Mouse (Mus musculus) brown adipose tissue, adult 24 weeks (tissue): ENCODE results near the gene Chst4. TPM values are rescaled to one million over a fixed set of nuclear protein-coding genes. Genes with fewer than 3 reads are reported as not detected.
"Not testable (repeated sequence)": the region's sequence is repeated elsewhere in the genome, so short reads cannot be mapped to it uniquely, and the experiment has no call there.

Experiments
- H3K27ac ChIP-seq: fragments of 200-500 bp; replicated peaks from 2 replicates; pipeline ENCODE4 v1.5.1; 2012; ENCODE audit warnings: low read depth, mild to moderate bottlenecking, low read length
- H3K4me1 ChIP-seq: fragments of 200-500 bp; 2 replicates; pipeline ENCODE4 v1.6.1; 2012; ENCODE audit warnings: low read length, mixed read lengths; ENCODE audit not compliant: control insufficient read depth, insufficient read depth, insufficient read length
- H3K4me3 ChIP-seq: fragments of 200-500 bp; 2 replicates; pipeline ENCODE4 v1.5.1; 2012; ENCODE audit warnings: low read depth, mild to moderate bottlenecking, low read length, moderate library complexity; ENCODE audit not compliant: insufficient read depth
- polyA plus RNA-seq: library from polyadenylated mRNA; stranded (reverse); fragments of >200 nt; gene quantifications from 2 replicates; pipeline ENCODE4 v1.2.4, GENCODE M21; 2012; ENCODE audit not compliant: missing spikeins, insufficient read depth, insufficient read length

Chst4 gene
- polyA plus RNA-seq, 1 experiment, result not detected

DNA sequence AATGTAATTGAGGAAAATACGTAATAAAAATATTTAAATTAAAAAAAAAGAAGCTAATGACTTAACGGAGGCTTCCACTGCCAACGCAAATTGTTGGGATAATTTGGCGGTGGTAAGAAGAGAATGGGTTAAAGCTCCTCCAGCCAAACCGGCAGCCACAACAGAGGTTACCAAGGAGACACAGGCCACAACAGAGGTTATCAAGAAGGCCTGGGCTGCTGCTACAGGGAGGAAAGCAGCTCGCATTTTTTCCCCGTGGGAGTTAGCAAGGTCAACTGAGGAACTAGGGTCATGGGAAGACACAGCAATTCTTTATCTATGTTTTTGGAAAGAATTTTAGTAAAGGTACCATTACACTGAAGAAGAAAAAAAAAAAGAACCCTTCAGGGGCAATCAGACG is 5.8 kb downstream of the Chst4 start:
- H3K27ac ChIP-seq, H3K4me1 ChIP-seq, H3K4me3 ChIP-seq: not testable (repeated sequence)

- H3K4me1 ChIP-seq, result no peaks in the 10 kb centered on the region
- H3K27ac ChIP-seq, result no peak overlapping the region
- H3K4me3 ChIP-seq, result no peak overlapping the region
Observed at GRCm38 (mm10) chr8:110022768-110023344, 16.7 kb downstream of the Chst4 start.

DNA sequence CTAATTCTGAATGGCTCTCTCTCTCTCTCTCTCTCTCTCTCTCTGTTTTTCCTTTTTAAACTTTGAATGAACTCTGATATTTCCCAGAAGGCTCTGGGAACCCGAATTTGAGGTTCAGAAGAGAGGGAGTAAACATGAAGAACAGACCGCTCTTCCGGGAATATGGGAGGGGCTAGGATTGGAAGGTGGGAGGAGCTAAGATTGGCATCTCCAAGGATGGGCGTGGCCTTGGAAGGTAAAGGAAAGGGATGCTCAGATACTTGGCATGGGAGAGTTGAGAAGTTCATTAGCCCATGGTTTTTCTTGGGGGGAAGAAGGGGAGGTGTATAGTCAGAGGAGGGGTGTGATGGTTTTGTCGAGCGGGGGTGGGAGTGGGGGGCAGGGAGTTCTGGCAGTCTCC is 17.5 kb downstream of the Chst4 start:
- no peak overlapping the region for H3K4me3 ChIP-seq
- H3K27ac ChIP-seq, result no peak overlapping the region

GRCm38 (mm10) chr8:110010868-110011267 is 28.7 kb downstream of the Chst4 start:
- Histone ChIP-seq H3K4me1 (no peaks in the 10 kb centered on the region), H3K4me3 (no peak overlapping the region), H3K27ac (no peak overlapping the region)

More for the DNA sequence above, 17.5 kb downstream of the Chst4 start:
- no peaks in the 10 kb centered on the region for H3K4me1 ChIP-seq

DNA sequence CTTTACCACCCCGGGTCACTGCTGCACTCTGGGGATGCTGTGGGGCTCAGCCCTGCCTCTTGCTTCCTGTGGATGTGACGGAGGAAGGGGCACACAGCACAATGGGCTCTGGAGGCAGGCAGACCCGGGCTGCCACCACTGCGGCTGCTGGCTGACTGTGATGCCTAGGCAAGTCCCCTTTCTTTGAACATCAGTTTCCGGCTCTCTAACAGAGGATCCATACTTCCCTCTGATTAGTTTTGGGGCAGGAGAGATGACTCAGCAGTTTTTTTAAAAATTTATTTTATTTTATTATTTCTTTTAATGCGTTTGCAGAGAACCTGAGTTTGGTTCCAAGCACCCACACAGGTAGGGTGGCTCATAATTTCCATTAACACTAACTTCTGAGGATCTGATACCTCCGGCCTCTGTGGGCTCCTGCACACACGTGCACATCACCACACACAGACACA is 30.5 kb downstream of the Chst4 start:
- no peak overlapping the region for H3K27ac ChIP-seq
- no peaks in the 10 kb centered on the region for H3K4me1 ChIP-seq
- no peak overlapping the region for H3K4me3 ChIP-seq

GRCm38 (mm10) chr8:110008228-110008994 is 31.1 kb downstream of the Chst4 start:
- H3K27ac ChIP-seq, result no peak overlapping the region
- no peaks in the 10 kb centered on the region for H3K4me1 ChIP-seq
- H3K4me3 ChIP-seq, result no peak overlapping the region

GRCm38 (mm10) chr8:110006312-110007023 is 33.1 kb downstream of the Chst4 start:
- Histone ChIP-seq H3K4me1 (no peaks in the 10 kb centered on the region), H3K4me3 (no peak overlapping the region), H3K27ac (no peak overlapping the region)

GRCm38 (mm10) chr8:110004300-110004699 is 35.2 kb downstream of the Chst4 start:
- Histone ChIP-seq H3K4me3 (no peak overlapping the region), H3K4me1 (no peaks in the 10 kb centered on the region), H3K27ac (no peak overlapping the region)

GRCm38 (mm10) chr8:110002953-110003352 is 36.6 kb downstream of the Chst4 start:
- H3K27ac ChIP-seq, result no peak overlapping the region
- H3K4me1 ChIP-seq, result no peaks in the 10 kb centered on the region
- no peak overlapping the region for H3K4me3 ChIP-seq

DNA sequence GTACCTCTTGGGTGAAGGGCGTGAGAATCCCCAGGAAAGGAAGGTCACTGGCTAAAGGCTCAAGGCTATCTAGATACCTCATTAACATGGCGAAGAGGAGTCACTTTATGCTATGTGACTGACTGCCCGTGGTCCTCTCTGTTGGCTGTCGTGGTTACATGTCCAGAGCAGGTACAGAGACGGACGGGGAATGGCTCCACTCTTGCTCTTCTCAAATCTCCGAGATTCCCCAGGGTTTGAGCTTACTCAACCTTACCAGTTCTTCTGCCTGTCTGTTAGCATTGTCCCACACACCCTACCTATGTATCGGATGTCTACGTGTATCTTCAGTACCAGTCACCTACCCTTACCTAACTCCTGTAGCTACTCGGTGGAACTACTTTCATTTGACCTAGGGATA is 39.6 kb downstream of the Chst4 start:
- H3K4me3 ChIP-seq, result no peak overlapping the region
- no peaks in the 10 kb centered on the region for H3K4me1 ChIP-seq
- H3K27ac ChIP-seq, result no peak overlapping the region

- Histone ChIP-seq H3K4me3 (no peak overlapping the region), H3K4me1 (no peaks in the 10 kb centered on the region), H3K27ac (no peak overlapping the region)
Observed at GRCm38 (mm10) chr8:109998066-109998465, 41.5 kb downstream of the Chst4 start.

DNA sequence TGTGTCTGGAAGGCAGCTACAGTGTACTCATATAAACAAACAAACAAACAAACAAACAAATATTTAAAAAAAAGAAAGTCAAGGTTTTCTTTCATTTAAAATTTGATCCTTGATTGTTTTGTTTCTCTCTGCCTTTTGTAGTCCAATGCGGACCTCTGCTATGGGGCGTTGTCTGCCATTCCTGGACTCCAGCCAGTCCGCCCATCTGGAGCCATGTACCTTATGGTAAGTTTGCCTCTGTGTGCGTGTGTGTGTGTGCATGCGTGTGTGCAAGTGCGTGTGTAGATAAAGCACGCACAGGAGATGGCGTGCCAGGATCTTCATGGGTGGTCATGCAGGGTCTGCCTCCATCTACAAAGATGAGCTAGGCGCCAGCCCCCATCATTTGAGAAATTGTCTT is 42.2 kb downstream of the Chst4 start:
- no peak overlapping the region for H3K4me3 ChIP-seq
- H3K27ac ChIP-seq, result no peak overlapping the region
- no peaks in the 10 kb centered on the region for H3K4me1 ChIP-seq

GRCm38 (mm10) chr8:109992951-109993350 is 46.6 kb downstream of the Chst4 start:
- Histone ChIP-seq H3K4me1 (no peaks in the 10 kb centered on the region), H3K4me3 (no peak overlapping the region), H3K27ac (no peak overlapping the region)

DNA sequence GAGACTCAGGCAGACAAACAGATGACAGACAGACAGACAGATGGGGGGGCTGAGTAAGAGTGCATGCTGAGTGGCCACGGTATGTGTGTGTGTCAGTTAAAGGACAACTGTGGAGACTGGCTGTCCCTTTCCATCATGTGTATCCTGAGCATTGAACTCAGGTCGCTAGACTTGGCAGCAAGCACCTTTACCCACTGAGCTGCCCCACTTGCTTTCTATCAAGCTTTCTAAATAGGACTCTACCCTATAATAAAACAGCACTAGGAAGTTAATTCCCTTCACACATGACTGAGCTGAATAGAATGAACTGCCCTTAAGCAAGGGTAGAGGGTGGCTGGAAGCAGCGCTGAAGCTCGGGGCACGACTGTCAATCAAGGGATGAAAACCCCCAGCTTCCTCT is 47.4 kb downstream of the Chst4 start:
- Histone ChIP-seq H3K4me1 (no peaks in the 10 kb centered on the region), H3K4me3 (no peak overlapping the region), H3K27ac (no peak overlapping the region)

DNA sequence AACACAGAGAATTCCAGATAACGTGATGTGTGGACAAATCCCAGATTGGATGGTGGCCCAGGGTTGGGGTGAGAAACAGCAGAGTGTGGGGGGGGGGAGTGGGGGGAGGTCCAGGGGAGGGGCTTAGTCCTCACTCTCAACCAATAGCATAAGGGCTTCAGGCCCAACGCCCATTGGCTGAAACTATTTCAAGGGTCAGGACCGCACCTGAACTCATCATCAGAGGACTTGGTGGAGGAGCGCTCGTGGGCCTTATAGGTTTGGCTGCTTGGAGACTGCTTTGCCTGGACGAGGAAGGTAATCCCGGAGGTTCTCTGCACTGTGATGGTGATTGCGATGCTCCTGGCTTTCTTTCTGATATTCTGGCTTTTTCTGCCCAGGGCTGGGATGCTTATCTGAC is 49.3 kb downstream of the Chst4 start, which contains the start of gene Tat:
TSS of gene Tat (plus strand) at position 214 of the 400 bp plus-strand sequence.
- Histone ChIP-seq H3K4me1 (no peaks in the 10 kb centered on the region), H3K4me3 (no peak within 1 kb of the TSS), H3K27ac (no peak within 1 kb of the TSS)
